Mouse (Mus musculus) lung, embryonic 14.5 days (tissue): ENCODE data around the gene Rdh5. TPM values are rescaled to one million over a fixed set of nuclear protein-coding genes. Genes with fewer than 3 reads are reported as not detected.

Source experiments
- ATAC-seq: fragments of 200-750 bp; cut with Nextera tagmentation; 2 replicates; pipeline ENCODE4 v1.8.0; 2017; ENCODE audit warnings: mild to moderate bottlenecking, moderate TSS enrichment, moderate library complexity; ENCODE audit not compliant: insufficient read depth
- DNase-seq: peaks from one replicate; pipeline ENCODE4 v3.0.0-alpha.2; 2015
- H3K27ac ChIP-seq: fragments of 300-500 bp; sonication (generic); 2 replicates; pipeline ENCODE4 v1.5.1; 2014; ENCODE audit warnings: low read depth, mild to moderate bottlenecking, moderate library complexity
- H3K27me3 ChIP-seq: fragments of 300-500 bp; sonication (generic); 2 replicates; pipeline ENCODE4 v1.6.1; 2014; ENCODE audit warnings: low read length, control low read depth; ENCODE audit not compliant: insufficient read depth
- H3K36me3 ChIP-seq: fragments of 300-500 bp; sonication (generic); 2 replicates; pipeline ENCODE4 v1.6.1; 2014; ENCODE audit warnings: control low read depth; ENCODE audit not compliant: insufficient read depth
- H3K4me1 ChIP-seq: fragments of 300-500 bp; sonication (generic); 2 replicates; pipeline ENCODE4 v1.6.1; 2014; ENCODE audit warnings: antibody characterized with exemption, control low read depth; ENCODE audit not compliant: insufficient read depth
- H3K4me2 ChIP-seq: fragments of 300-500 bp; sonication (generic); 2 replicates; pipeline ENCODE4 v1.6.1; 2014; ENCODE audit warnings: mild to moderate bottlenecking
- H3K4me3 ChIP-seq: fragments of 300-500 bp; sonication (generic); 2 replicates; pipeline ENCODE4 v1.5.1; 2014; ENCODE audit warnings: low read depth, low read length
- H3K9ac ChIP-seq: fragments of 300-500 bp; sonication (generic); 2 replicates; pipeline ENCODE4 v1.6.1; 2014
- H3K9me3 ChIP-seq: fragments of 300-500 bp; sonication (generic); 2 replicates; pipeline ENCODE4 v1.6.1; 2016; ENCODE audit warnings: low read depth, low read length, control low read depth
- CTCF ChIP-seq: IDR thresholded peaks from 2 replicates; pipeline ENCODE4 v1.5.1; 2016; ENCODE audit warnings: antibody characterized with exemption, low read depth
- WGBS: fragments of 180-500 bp; shearing (Covaris S2); extraction: QIAGEN DNeasy Blood & Tissue Kit; methylation state at CpG from one replicate; pipeline ENCODE4 v1.1.7; 2014; 5-methylcytosine and 5-hydroxymethylcytosine counted together
- polyA plus RNA-seq: library from polyadenylated mRNA; unstranded; fragments of >200 nt; fragmentation: Nextera tagmentation; extraction: Ambion mirVana; gene quantifications from 2 replicates; pipeline ENCODE4 v1.2.1, GENCODE M21; 2014

Gene Rdh5
- polyA plus RNA-seq, 1 experiment from 2014 or later: 12.5 TPM

- ATAC-seq: no peak
- Histone ChIP-seq H3K4me1 (peaks cover 11% of the 10 kb centered on the region), H3K36me3 (peaks cover 25% of the 10 kb centered on the region; the same call in 1 of the 2 replicates), H3K4me2 (peak overlapping the region; percentile 93), H3K27ac (no peak overlapping the region), H3K27me3 (0 out of 2 replicates have a peak, but pooled peaks cover 6% of the 10 kb centered on the region), H3K9me3 (no peaks in the 10 kb centered on the region), H3K4me3 (peak overlapping the region; percentile 60), H3K9ac (peak overlapping the region; percentile 83; the same call in 1 of the 2 replicates)
- no peak for DNase-seq
- no peak for TF ChIP-seq CTCF
- WGBS: 18% methylated on average over 2 of the region's 2 CpGs
Observed at GRCm38 (mm10) chr10:128889846-128890245, 32.8 kb downstream of the Rdh5 start.

GRCm38 (mm10) chr10:128888941-128889827 lies 33.5 kb downstream of the Rdh5 start:
- Histone ChIP-seq H3K9ac (peak overlapping the region; percentile 44), H3K9me3 (no peaks in the 10 kb centered on the region), H3K4me1 (peaks cover 11% of the 10 kb centered on the region), H3K27ac (peak overlapping the region; percentile 67; the same call in 1 of the 2 replicates), H3K27me3 (0 out of 2 replicates have a peak, but pooled peaks cover 6% of the 10 kb centered on the region), H3K4me2 (peak overlapping the region; percentile 93), H3K36me3 (peaks cover 26% of the 10 kb centered on the region; the same call in 1 of the 2 replicates), H3K4me3 (peak overlapping the region; percentile 60)
- no peak for TF ChIP-seq CTCF
- WGBS: 4% methylated on average over 6 of the region's 7 CpGs
- ATAC-seq (peak; percentile 25; the same call in 1 of the 2 replicates), DNase-seq (peak; percentile 49)

GRCm38 (mm10) chr10:128882067-128882466 lies 40.6 kb downstream of the Rdh5 start:
- H3K4me2 ChIP-seq: no peak overlapping the region
- WGBS: 84% methylated on average over 5 of the region's 5 CpGs
- H3K36me3 ChIP-seq: peaks cover 41% of the 10 kb centered on the region
- TF ChIP-seq CTCF: no peak
- DNase-seq (no peak), ATAC-seq (no peak)
- no peak overlapping the region for H3K27ac ChIP-seq
- no peaks in the 10 kb centered on the region for H3K9me3 ChIP-seq
- no peak overlapping the region for H3K9ac ChIP-seq
- no peaks in the 10 kb centered on the region for H3K27me3 ChIP-seq
- no peak overlapping the region for H3K4me3 ChIP-seq
- no peaks in the 10 kb centered on the region for H3K4me1 ChIP-seq

- Histone ChIP-seq H3K27me3 (no peaks in the 10 kb centered on the region), H3K4me3 (no peak overlapping the region), H3K4me2 (no peak overlapping the region), H3K9ac (no peak overlapping the region), H3K9me3 (no peaks in the 10 kb centered on the region), H3K4me1 (no peaks in the 10 kb centered on the region), H3K27ac (no peak overlapping the region), H3K36me3 (peaks cover 45% of the 10 kb centered on the region)
- WGBS: 82% methylated on average over 2 of the region's 2 CpGs
- DNase-seq (no peak), ATAC-seq (no peak)
- no peak for TF ChIP-seq CTCF
Observed at GRCm38 (mm10) chr10:128878811-128879210, 43.9 kb downstream of the Rdh5 start.

GRCm38 (mm10) chr10:128878291-128878690 lies 44.4 kb downstream of the Rdh5 start:
- DNase-seq: no peak
- Histone ChIP-seq H3K27me3 (no peaks in the 10 kb centered on the region), H3K4me1 (no peaks in the 10 kb centered on the region), H3K36me3 (peaks cover 50% of the 10 kb centered on the region), H3K9me3 (no peaks in the 10 kb centered on the region), H3K9ac (no peak overlapping the region), H3K4me2 (no peak overlapping the region), H3K27ac (no peak overlapping the region), H3K4me3 (no peak overlapping the region)
- TF ChIP-seq CTCF: no peak
- ATAC-seq: no peak

- peaks cover 74% of the 10 kb centered on the region for H3K36me3 ChIP-seq
- H3K27ac ChIP-seq: no peak overlapping the region
- ATAC-seq (no peak), DNase-seq (no peak)
- WGBS: 80% methylated on average over 3 of the region's 3 CpGs
- no peak overlapping the region for H3K4me2 ChIP-seq
- no peaks in the 10 kb centered on the region for H3K9me3 ChIP-seq
- TF ChIP-seq CTCF: no peak
- H3K27me3 ChIP-seq: no peaks in the 10 kb centered on the region
- no peak overlapping the region for H3K9ac ChIP-seq
- no peak overlapping the region for H3K4me3 ChIP-seq
- no peaks in the 10 kb centered on the region for H3K4me1 ChIP-seq
Observed at GRCm38 (mm10) chr10:128870341-128870740, 52.3 kb downstream of the Rdh5 start.

- DNase-seq: no peak
- no peak overlapping the region for H3K9ac ChIP-seq
- H3K27ac ChIP-seq: no peak overlapping the region
- WGBS: 79% methylated on average over 1 of the region's 1 CpGs
- H3K4me2 ChIP-seq: no peak overlapping the region
- peaks cover 55% of the 10 kb centered on the region for H3K36me3 ChIP-seq
- ATAC-seq: no peak
- no peaks in the 10 kb centered on the region for H3K9me3 ChIP-seq
- H3K4me1 ChIP-seq: no peaks in the 10 kb centered on the region
- H3K27me3 ChIP-seq: no peaks in the 10 kb centered on the region
- no peak overlapping the region for H3K4me3 ChIP-seq
- no peak for TF ChIP-seq CTCF
Observed at GRCm38 (mm10) chr10:128866518-128866917, 56.2 kb downstream of the Rdh5 start.
